Mouse (Mus musculus) layer of hippocampus, postnatal 14 days (tissue): ENCODE data around the gene Zfp664. TPM values are rescaled to one million over a fixed set of nuclear protein-coding genes. Genes with fewer than 3 reads are reported as not detected.
A peak's percentile ranks its signal among the peaks of the same experiment; 100 is the strongest.

Experiments
- DNase-seq, 2 experiments: peaks; one replicate each; pipeline ENCODE4 v3.0.0; 2021 to 2022; ENCODE audit warnings: low spot score in 2 of 2, mixed read lengths in 1 of 2
- total RNA-seq, 2 experiments: library from RNA; stranded (reverse); gene quantifications; 2 replicates each; pipeline ENCODE4 v1.2.3; 2021

Gene Zfp664
- total RNA-seq, 2 experiments from 2014 or later, result 58.3 to 58.8 TPM

DNA sequence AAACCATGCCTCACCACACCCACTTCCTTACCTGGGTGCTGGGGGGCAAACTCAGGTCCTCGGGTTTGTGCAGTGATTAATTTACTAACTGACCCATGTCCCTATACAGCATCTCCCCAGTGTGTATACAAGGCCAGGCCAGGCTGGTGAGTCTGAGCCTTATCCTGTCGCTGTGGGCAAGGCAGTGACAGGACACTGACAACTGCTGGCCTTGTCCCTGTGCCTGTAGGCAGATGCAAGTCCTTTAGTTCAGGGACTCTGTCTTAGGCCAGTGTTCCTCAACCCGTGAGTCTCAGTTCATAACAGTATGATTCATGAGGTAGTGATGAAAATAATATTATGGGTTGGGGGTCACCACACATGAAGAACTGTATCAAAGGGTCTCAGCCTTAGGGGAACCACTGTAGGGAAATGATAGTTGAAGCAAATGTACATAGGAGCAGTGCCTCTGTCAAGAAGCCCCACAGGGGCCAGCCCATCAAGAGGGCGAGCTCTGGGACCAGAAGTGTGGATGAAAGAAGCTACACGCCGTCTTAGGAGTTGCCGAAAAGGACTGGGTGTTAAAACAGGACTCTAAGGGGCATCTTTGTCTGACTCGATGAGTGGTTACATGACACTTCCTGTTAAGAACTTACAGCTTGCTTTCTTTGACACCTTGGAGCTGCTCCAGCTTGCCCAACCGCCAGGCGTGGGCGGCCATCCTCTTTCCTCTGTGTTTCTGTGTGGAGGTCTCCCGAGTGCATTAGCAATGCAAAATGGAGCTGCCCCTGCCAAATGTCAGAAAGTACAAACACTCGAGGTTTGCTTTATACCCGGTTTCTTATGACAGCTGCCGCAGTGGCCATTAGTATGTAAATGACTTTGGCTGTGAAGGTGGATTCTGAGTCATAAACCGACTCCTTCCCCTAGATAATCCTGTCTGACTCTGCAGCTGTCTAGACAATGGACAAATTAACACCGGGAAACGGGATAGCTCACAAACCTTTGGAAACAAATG lies 60.2 kb downstream of the Zfp664 start:
- DNase-seq, result no peak

- DNase-seq, result no peak
These were observed 67.0 kb downstream of the Zfp664 start for GRCm38 (mm10) chr5:124929425-124930054.

DNA sequence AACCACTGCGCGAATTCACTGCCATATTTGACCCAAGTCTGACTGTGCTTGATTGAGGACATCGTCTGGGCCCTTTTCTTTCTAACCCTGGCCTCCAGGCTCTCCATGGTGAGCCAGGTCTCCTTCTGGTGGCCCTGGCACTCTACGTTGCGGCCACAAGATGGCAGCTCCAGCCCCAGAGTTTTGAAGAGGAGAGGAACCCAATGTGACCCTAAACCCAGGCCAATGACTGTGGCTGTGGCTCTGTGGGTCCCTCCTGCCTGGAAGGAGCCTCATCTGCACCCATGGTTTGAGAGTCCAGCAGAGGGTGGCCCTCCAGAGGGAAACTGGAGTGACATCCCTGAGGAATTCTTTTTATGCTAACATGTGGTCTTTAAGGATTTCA lies 67.6 kb downstream of the Zfp664 start:
- no peak for DNase-seq

DNA sequence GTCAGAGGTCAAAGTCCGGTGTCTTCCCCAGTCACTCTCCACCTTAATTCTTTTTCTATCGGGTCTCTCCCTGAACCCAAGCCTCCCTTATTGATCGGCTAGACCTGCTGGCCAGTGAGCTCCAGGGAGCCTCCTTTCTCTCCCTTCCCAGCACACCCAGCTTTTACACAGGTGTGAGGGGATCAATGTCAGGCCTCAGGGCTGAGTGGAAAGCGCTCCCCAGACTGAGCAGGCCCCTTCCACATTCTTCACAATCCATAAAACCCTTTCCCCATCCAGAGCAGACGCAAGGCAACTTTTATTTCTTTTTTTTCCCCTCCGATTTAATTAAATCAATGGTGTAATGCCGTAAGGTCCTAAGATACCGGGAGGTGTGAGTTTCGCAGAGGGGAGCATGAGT lies 68.1 kb downstream of the Zfp664 start:
- DNase-seq, result no peak

DNA sequence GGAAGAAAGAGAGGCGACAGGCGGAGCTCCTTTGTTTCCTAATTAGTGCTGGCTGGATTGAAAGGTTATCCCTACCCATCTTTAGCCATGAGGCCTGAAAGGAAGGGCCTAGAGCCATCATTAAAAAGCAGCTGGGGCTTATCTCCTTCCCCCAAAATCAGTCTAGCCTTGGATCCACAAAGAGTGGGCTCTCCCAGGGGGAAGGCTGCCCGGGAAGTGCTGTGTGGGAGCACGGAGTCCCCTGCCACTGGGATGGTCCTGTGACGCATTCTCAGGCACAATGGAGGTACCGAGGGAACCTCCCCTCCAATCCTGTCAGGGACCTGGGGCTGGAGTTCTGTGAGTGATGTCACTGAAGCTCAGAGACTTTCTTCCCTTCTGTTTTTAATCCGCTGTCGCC lies 68.6 kb downstream of the Zfp664 start:
- DNase-seq, result no peak

GRCm38 (mm10) chr5:124934558-124934957 lies 72.1 kb downstream of the Zfp664 start:
- peak in 1 of 2 experiments; percentile 48 for DNase-seq

GRCm38 (mm10) chr5:124943181-124943792 lies 80.8 kb downstream of the Zfp664 start:
- DNase-seq, result no peak

DNA sequence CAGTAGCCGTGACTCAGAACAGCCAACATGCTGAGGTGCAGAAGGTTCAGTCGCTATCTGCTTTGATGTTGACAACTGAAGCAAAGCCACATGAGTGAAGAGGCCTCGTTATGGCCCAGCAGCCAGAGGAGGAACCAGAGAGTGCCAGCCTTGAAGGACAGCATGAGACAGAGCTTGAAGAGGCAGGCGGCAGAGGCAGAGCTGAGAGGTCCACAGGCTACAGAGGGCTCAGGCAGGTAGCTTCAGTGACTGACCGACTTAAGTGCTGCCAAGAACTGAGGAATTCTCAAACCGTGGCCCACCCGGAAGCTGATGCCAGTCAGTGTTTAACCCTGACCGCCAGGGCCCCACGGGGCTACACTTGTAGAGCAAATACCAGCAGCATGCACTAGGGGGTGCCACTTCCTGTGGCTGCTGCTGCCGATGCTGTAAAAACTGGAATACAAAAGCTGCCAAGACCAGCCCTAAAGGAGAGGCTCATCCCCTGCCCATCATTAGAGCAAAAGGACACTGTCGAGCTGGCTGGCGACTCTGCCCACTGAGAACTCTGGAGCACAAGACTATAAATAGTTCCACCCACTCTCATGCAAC lies 81.4 kb downstream of the Zfp664 start:
- DNase-seq, result peak in 1 of 2 experiments; percentile 43

DNA sequence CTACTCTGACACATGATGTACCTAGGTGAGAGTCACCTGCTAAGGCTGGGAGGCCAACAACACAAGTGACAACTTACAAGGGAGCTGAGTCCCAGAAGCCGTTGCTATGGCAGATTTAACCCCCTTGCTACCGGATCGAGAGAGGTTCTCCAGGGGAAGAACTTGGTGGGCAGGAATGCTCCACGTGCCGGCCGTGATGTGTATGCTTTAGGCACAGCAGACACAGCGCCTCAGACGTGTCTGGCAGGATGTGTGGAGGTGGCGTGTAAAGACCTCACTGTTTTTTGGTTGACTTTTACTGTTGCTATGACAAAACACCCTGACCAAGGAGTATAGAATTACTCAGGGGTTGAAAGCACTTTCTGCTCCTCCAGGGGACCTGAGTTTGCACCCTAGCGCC lies 81.9 kb downstream of the Zfp664 start:
- no peak for DNase-seq

DNA sequence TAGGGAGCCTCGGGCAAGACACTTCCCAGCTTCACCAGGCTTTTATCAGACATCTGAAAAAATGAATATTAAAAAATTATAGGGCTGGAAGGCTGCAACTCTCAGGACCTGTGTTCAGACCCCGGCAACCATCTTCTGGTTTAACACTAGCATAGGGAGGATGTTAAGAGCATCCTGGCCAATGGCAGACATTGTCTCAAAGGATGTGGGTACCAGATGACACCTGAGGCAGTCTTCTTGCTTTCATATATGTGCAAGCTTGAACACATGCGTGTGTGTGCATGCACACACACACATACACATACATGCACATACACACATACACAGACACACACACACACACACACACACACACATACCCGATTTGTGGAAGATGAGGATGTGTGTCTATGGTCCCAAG lies 82.6 kb downstream of the Zfp664 start:
- no peak for DNase-seq

DNA sequence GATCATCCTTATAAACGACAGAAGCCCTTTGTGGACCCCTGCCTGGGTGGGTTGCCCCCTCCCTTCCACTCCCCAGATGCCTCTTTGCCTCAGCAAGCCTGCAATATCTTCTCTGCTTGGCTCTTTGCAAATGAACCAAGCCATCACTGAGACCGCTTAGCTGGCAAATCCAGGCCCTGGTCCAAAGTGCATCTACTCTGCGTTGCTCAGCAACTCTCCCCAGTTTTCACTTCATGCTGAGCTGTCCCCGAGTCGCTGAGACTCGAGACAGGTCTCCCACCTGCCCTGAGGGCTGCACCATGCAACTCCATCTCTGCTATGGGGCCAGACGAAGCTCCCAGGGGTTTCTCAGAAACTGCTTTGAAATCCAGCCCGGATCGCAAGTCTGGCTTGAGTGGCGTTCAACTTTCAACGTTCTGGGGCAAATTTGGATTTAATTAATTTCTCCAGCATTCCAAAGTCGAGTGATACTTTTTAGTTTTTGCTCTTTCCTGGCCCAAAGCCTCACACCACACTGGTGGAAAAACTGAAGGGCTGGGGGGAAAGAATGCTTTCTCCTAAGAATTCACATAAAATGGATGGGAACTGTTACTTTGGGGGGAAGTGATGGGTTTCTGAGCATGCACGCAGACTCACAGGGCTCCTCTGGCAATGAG lies 88.3 kb downstream of the Zfp664 start:
- no peak for DNase-seq

GRCm38 (mm10) chr5:124951333-124951732 lies 88.8 kb downstream of the Zfp664 start:
- DNase-seq, result no peak

Other genes with a start within 250 kb of the Zfp664 start
- 10 to 100 TPM; 59.3 to 59.9 TPM for gene Atp6v0a2, start 234.1 kb upstream of the Zfp664 start, total RNA-seq
- under 1 TPM; 0.60 to 0.97 TPM for gene Dnah10, start 137.6 kb upstream of the Zfp664 start, total RNA-seq
- gene Ccdc92, start 267 bp upstream of the Zfp664 start, total RNA-seq, result 10 to 100 TPM; 45.9 to 49.2 TPM
- 1 to 10 TPM in 1 of 2 experiments, under 1 TPM in 1; 0.97 to 1.6 TPM for gene Rflna, start 140.5 kb downstream of the Zfp664 start, total RNA-seq